Comparison of ENCODE assay signal across 11 mouse cellular contexts in the genomic region with DNA sequence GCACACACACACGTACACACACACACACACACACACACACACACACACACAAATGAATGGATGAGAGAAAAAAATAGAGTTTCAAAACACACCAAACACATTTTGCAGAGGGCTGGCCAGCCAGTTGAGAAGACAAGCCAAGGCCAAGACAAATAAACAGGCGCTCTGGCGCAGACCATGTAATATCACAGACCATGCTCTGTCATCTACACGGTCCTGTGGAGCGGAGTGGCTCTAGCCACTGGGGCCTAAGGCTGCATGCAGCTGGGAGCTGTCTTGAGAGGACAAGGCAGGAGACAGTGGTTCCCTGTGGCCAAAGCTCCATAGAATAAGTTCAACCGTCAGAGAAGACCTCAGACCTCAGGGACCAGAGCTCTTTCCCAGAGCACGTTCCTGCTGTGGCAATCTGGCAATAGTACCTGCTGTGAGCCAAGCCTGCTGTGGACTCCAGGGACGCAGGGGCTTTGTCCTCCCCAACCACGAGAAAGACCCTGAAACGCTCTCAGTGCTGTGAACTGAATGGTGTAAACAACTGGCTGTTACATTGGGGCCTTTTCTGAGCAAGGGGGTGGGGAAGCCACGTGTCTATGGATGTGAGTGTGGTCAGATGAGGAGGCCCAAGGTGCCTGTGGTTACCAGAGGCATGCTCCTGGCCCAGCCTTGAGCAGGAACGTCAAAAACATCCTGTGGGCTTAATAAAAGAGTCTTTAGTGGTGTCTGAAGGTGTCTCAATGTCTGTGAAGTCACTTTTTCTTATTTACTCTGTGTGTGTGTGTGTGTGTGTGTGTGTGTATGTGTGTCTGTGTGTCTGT.
DNase-seq lines count a peak whose midpoint lies in the region; ATAC-seq and TF ChIP-seq lines count a peak whose summit lies in the region.
"Had no signal": no experiment of that assay in that cellular context is flagged by ENCODE, and none has a peak within 500 bp of the region (broad histone marks: within the 10 kb centered on the region; RNA-seq: fewer than 3 reads in every experiment).

No protein-coding gene starts in this region.

- no peaks in the 10 kb centered on the region for H3K9me3 ChIP-seq in heart, embryonic 14.5 days (ENCODE audit: control insufficient read depth, low read length)
- H3K9me3 ChIP-seq in limb, embryonic 14.5 days (ENCODE audit: control insufficient read depth, low read length) = no peaks in the 10 kb centered on the region
- no peaks in the 10 kb centered on the region for H3K9me3 ChIP-seq in hindbrain, embryonic 10.5 days

- no peak overlapping the region for H3K4me3 ChIP-seq in heart, embryonic 14.5 days (ENCODE audit: control insufficient read depth in 1 of 2, insufficient read depth in 1 of 2, low read depth in 1 of 2, low read length in 2 of 2)
- H3K4me3 ChIP-seq in limb, embryonic 14.5 days (replicated peaks; ENCODE audit: low read length) = no peak overlapping the region
- H3K4me3 ChIP-seq in hindbrain, embryonic 10.5 days = no peak overlapping the region

- 0 out of 4 replicates have a peak overlapping the region, but pooled peaks of 1 of the 2 experiments have one; percentile 9 for H3K27ac ChIP-seq in heart, embryonic 14.5 days (replicated peaks in 1 of 2; ENCODE audit: control insufficient read depth in 1 of 2, insufficient read depth in 1 of 2, low read depth in 2 of 2, low read length in 2 of 2)
- peak overlapping the region; percentile 43; the same call in 1 of the 2 replicates for H3K27ac ChIP-seq in limb, embryonic 14.5 days (replicated peaks; ENCODE audit: low read depth, low read length)
- H3K27ac ChIP-seq in hindbrain, embryonic 10.5 days = no peak overlapping the region
- H3K27ac ChIP-seq: hindbrain, postnatal 0 days had no signal

- TF ChIP-seq POLR2A in limb, embryonic 14.5 days (IDR thresholded peaks at IDR 0.05; ENCODE audit: borderline replicate concordance, extremely low read depth, insufficient read depth, insufficient read length) = no peak

- H3K4me1 ChIP-seq in heart, embryonic 14.5 days (ENCODE audit: control insufficient read depth in 2 of 2, insufficient read depth in 2 of 2, low read length in 2 of 2) = peaks cover 0 to 3% of the 10 kb centered on the region in 2 experiments; a peak in 1 of 4 replicates
- H3K4me1 ChIP-seq in limb, embryonic 14.5 days (ENCODE audit: control insufficient read depth, insufficient read depth, low read length) = peaks cover 11% of the 10 kb centered on the region; the same call in 1 of the 2 replicates
- H3K4me1 ChIP-seq in hindbrain, embryonic 10.5 days (replicated peaks) = peaks cover 8% of the 10 kb centered on the region; the same call in 1 of the 2 replicates

- ATAC-seq in heart, embryonic 14.5 days (ENCODE audit: insufficient number of reproducible peaks, insufficient read depth, low FRiP score, low read depth) = peak; percentile 60; the same call in 1 of the 2 replicates
- ATAC-seq in limb, embryonic 14.5 days (ENCODE audit: low FRiP score, low read depth) = no peak
- ATAC-seq: hindbrain, postnatal 0 days had no signal

- WGBS in heart, embryonic 14.5 days = 65% methylated on average over 12 of the region's 12 CpGs
- WGBS in limb, embryonic 14.5 days = 62% methylated on average over 12 of the region's 12 CpGs
- WGBS in hindbrain, embryonic 10.5 days = 70% methylated on average over 12 of the region's 12 CpGs

- H3K9ac ChIP-seq in heart, embryonic 14.5 days (ENCODE audit: low read length) = no peak overlapping the region
- no peak overlapping the region for H3K9ac ChIP-seq in limb, embryonic 14.5 days (ENCODE audit: low read depth, low read length, severe bottlenecking)

- peak; percentile 13 for DNase-seq in adrenal gland, postnatal 10 days
- no peak for DNase-seq in adrenal gland, adult 18-20 months (ENCODE audit: low spot score in 2 of 2)
- DNase-seq in kidney, postnatal 10 days = peak; percentile 68
- no peak for DNase-seq in kidney, adult 18-20 months
- no peak for DNase-seq in limb, embryonic 14.5 days (ENCODE audit: low spot score)
- DNase-seq in left cerebral cortex, postnatal 25 days (ENCODE audit: low spot score in 2 of 2) = no peak
- DNase-seq in hindbrain, embryonic 10.5 days (ENCODE audit: low spot score) = no peak
- DNase-seq: cerebellum, adult 18-20 months; liver had no signal

- no peaks in the 10 kb centered on the region for H3K36me3 ChIP-seq in heart, embryonic 14.5 days (ENCODE audit: control insufficient read depth, insufficient read depth, low read length)
- no peaks in the 10 kb centered on the region; the same call in none of the 2 replicates for H3K36me3 ChIP-seq in limb, embryonic 14.5 days (ENCODE audit: control insufficient read depth, insufficient read depth, low read length)
- peaks cover 15% of the 10 kb centered on the region; the same call in 1 of the 2 replicates for H3K36me3 ChIP-seq in hindbrain, embryonic 10.5 days

- intact Hi-C loops in left cerebral cortex, postnatal 25 days (cut with DNase I) = no loop called here

- H3K4me2 ChIP-seq in heart, embryonic 14.5 days (ENCODE audit: low read length) = no peak overlapping the region
- no peak overlapping the region for H3K4me2 ChIP-seq in limb, embryonic 14.5 days (replicated peaks; ENCODE audit: low read depth, low read length, severe bottlenecking)

- H3K27me3 ChIP-seq in heart, embryonic 14.5 days (ENCODE audit: control insufficient read depth, insufficient read depth, low read length) = no peaks in the 10 kb centered on the region
- no peaks in the 10 kb centered on the region for H3K27me3 ChIP-seq in limb, embryonic 14.5 days (ENCODE audit: control insufficient read depth, insufficient read depth, low read length)
- no peaks in the 10 kb centered on the region for H3K27me3 ChIP-seq in hindbrain, embryonic 10.5 days (ENCODE audit: insufficient read depth, poor library complexity, severe bottlenecking)

Comparison
In these comparisons a context has a peak if more than half of its experiments do, and no peak if none do; other contexts are left out.
1. DNase-seq: peak in adrenal gland, postnatal 10 days (single experiment) and kidney, postnatal 10 days (single experiment); none in adrenal gland, adult 18-20 months (0 of 2), kidney, adult 18-20 months (single experiment), limb, embryonic 14.5 days (single experiment), left cerebral cortex, postnatal 25 days (0 of 2) and hindbrain, embryonic 10.5 days (single experiment).